Comparison of ENCODE assay signal across 20 mouse cellular contexts in genomic region chr7:139813577-139814207, GRCm38 (mm10). TPM values are rescaled to one million over a fixed set of nuclear protein-coding genes. Genes with fewer than 3 reads are reported as not detected.
DNase-seq lines count a peak whose midpoint lies in the region; ATAC-seq and TF ChIP-seq lines count a peak whose summit lies in the region.
"Had no signal": no experiment of that assay in that cellular context is flagged by ENCODE, and none has a peak within 500 bp of the region (broad histone marks: within the 10 kb centered on the region; RNA-seq: fewer than 3 reads in every experiment).

No protein-coding gene starts in this region.

- no peaks in the 10 kb centered on the region for H3K27me3 ChIP-seq in kidney, embryonic 15.5 days
- H3K27me3 ChIP-seq in lung, postnatal 0 days (replicated peaks; ENCODE audit: insufficient read depth, low read length), result no peaks in the 10 kb centered on the region; the same call in 1 of the 2 replicates
- no peaks in the 10 kb centered on the region for H3K27me3 ChIP-seq in limb, embryonic 10.5 days (ENCODE audit: low read depth, poor library complexity, severe bottlenecking)
- no peaks in the 10 kb centered on the region for H3K27me3 ChIP-seq in embryonic facial prominence, embryonic 10.5 days (replicated peaks; ENCODE audit: low read depth, poor library complexity, severe bottlenecking)
- H3K27me3 ChIP-seq: embryonic facial prominence, embryonic 15.5 days had no signal

- DNase-seq in kidney, postnatal 10 days, result peak; percentile 27
- peak; percentile 17 to 37 for DNase-seq in kidney, postnatal 36 days
- peak; percentile 10 for DNase-seq in lung, postnatal 0 days (ENCODE audit: low spot score)
- peak; percentile 16 for DNase-seq in lung, postnatal 36 days
- no peak for DNase-seq in limb, embryonic 10.5 days (ENCODE audit: low spot score)
- DNase-seq in embryonic facial prominence, embryonic 10.5 days (ENCODE audit: low spot score), result no peak
- DNase-seq: adrenal gland, adult 2 months; adrenal gland, postnatal 25 days; cerebellum, adult 2 months; cerebellum, postnatal 10 days; gastrocnemius, adult 2 months; gastrocnemius, postnatal 25 days; heart, postnatal 36 days had no signal

- no peak for TF ChIP-seq EP300 in lung, postnatal 0 days (IDR thresholded peaks at IDR 0.05)

- H3K9ac ChIP-seq in kidney, embryonic 15.5 days, result no peak overlapping the region
- H3K9ac ChIP-seq in lung, postnatal 0 days (replicated peaks; ENCODE audit: low read depth), result no peak overlapping the region
- H3K9ac ChIP-seq: embryonic facial prominence, embryonic 15.5 days; heart, embryonic 13.5 days; hindbrain, embryonic 12.5 days had no signal

- no peak overlapping the region for H3K4me3 ChIP-seq in kidney, embryonic 15.5 days (replicated peaks)
- H3K4me3 ChIP-seq in lung, postnatal 0 days (ENCODE audit: low read depth, low read length), result no peak overlapping the region
- H3K4me3 ChIP-seq in limb, embryonic 10.5 days, result no peak overlapping the region
- H3K4me3 ChIP-seq in embryonic facial prominence, embryonic 10.5 days, result no peak overlapping the region
- H3K4me3 ChIP-seq: embryonic facial prominence, embryonic 15.5 days; erythroblast, embryonic 14.5 days; forebrain, embryonic 10.5 days; gastrocnemius, adult 2 months; heart, embryonic 13.5 days; hindbrain, embryonic 12.5 days had no signal

- H3K4me1 ChIP-seq in kidney, embryonic 15.5 days, result no peaks in the 10 kb centered on the region
- no peaks in the 10 kb centered on the region for H3K4me1 ChIP-seq in lung, postnatal 0 days (ENCODE audit: insufficient read depth, low read depth, low read length)
- H3K4me1 ChIP-seq in limb, embryonic 10.5 days, result no peaks in the 10 kb centered on the region
- 0 out of 2 replicates have a peak, but pooled peaks cover 4% of the 10 kb centered on the region for H3K4me1 ChIP-seq in embryonic facial prominence, embryonic 10.5 days
- H3K4me1 ChIP-seq: embryonic facial prominence, embryonic 15.5 days; forebrain, embryonic 10.5 days; heart, embryonic 13.5 days; hindbrain, embryonic 12.5 days had no signal

- no peak for TF ChIP-seq CTCF in lung, postnatal 0 days (IDR thresholded peaks at IDR 0.05)

- WGBS in kidney, embryonic 15.5 days, result 75% methylated on average over 6 of the region's 6 CpGs
- WGBS in lung, postnatal 0 days, result 56% methylated on average over 6 of the region's 6 CpGs
- WGBS in limb, embryonic 10.5 days, result 91% methylated on average over 6 of the region's 6 CpGs
- WGBS in embryonic facial prominence, embryonic 10.5 days, result 86% methylated on average over 6 of the region's 6 CpGs

- no peak overlapping the region for H3K27ac ChIP-seq in kidney, embryonic 15.5 days
- H3K27ac ChIP-seq in lung, postnatal 0 days (ENCODE audit: low read length), result no peak overlapping the region
- H3K27ac ChIP-seq in limb, embryonic 10.5 days, result no peak overlapping the region
- no peak overlapping the region for H3K27ac ChIP-seq in embryonic facial prominence, embryonic 10.5 days (replicated peaks)
- H3K27ac ChIP-seq: embryonic facial prominence, embryonic 15.5 days; forebrain, embryonic 10.5 days; gastrocnemius, adult 2 months; heart, embryonic 13.5 days; hindbrain, embryonic 12.5 days had no signal

- no peaks in the 10 kb centered on the region for H3K36me3 ChIP-seq in kidney, embryonic 15.5 days
- H3K36me3 ChIP-seq in lung, postnatal 0 days (ENCODE audit: insufficient read depth, low read length), result no peaks in the 10 kb centered on the region
- no peaks in the 10 kb centered on the region for H3K36me3 ChIP-seq in limb, embryonic 10.5 days
- H3K36me3 ChIP-seq in embryonic facial prominence, embryonic 10.5 days (replicated peaks), result no peaks in the 10 kb centered on the region
- H3K36me3 ChIP-seq: embryonic facial prominence, embryonic 15.5 days; forebrain, embryonic 10.5 days; heart, embryonic 13.5 days; hindbrain, embryonic 12.5 days had no signal

- no peak for ATAC-seq in kidney, embryonic 15.5 days (replicated peaks; ENCODE audit: low FRiP score)
- ATAC-seq in lung, postnatal 0 days, result peak; percentile 63
- ATAC-seq: forebrain, embryonic 14.5 days had no signal

- no peaks in the 10 kb centered on the region for H3K9me3 ChIP-seq in kidney, embryonic 15.5 days (replicated peaks)
- no peaks in the 10 kb centered on the region for H3K9me3 ChIP-seq in lung, postnatal 0 days (ENCODE audit: low read length)
- no peaks in the 10 kb centered on the region for H3K9me3 ChIP-seq in limb, embryonic 10.5 days (replicated peaks)
- H3K9me3 ChIP-seq in embryonic facial prominence, embryonic 10.5 days, result peaks cover 2% of the 10 kb centered on the region; the same call in 1 of the 2 replicates
- H3K9me3 ChIP-seq: embryonic facial prominence, embryonic 15.5 days; forebrain, embryonic 10.5 days had no signal

- no peak overlapping the region for H3K4me2 ChIP-seq in kidney, embryonic 15.5 days
- H3K4me2 ChIP-seq in lung, postnatal 0 days (replicated peaks; ENCODE audit: low read depth, low read length), result no peak overlapping the region
- H3K4me2 ChIP-seq: embryonic facial prominence, embryonic 15.5 days; heart, embryonic 13.5 days; hindbrain, embryonic 12.5 days had no signal

RNA-seq across cellular contexts. Expression of gene Adgra1, which starts 20.3 kb away (rescaled TPM):
- polyA plus RNA-seq in kidney, embryonic 15.5 days (2015; fragmentation: Nextera tagmentation; extraction: Ambion mirVana), result 0.67 and 2.5 TPM in 2 replicates
- polyA plus RNA-seq in lung, postnatal 0 days (2015; fragmentation: Nextera tagmentation; extraction: Ambion mirVana), result 0.11 and 0.49 TPM in 2 replicates
- polyA plus RNA-seq in limb, embryonic 10.5 days (2016; fragmentation: Nextera tagmentation; extraction: Ambion mirVana), result not detected in 2 replicates
- 1.00 and 2.5 TPM in 2 replicates for polyA plus RNA-seq in embryonic facial prominence, embryonic 10.5 days (2016; fragmentation: Nextera tagmentation; extraction: Ambion mirVana)
- polyA plus RNA-seq: erythroblast, embryonic 14.5 days had no signal

Comparison
In these comparisons a context has a peak if more than half of its experiments do, and no peak if none do; other contexts are left out.
1. DNase-seq: peak in kidney, postnatal 10 days (single experiment), kidney, postnatal 36 days (2 of 2), lung, postnatal 0 days (single experiment) and lung, postnatal 36 days (single experiment); none in limb, embryonic 10.5 days (single experiment) and embryonic facial prominence, embryonic 10.5 days (single experiment).